Mouse (Mus musculus) heart, embryonic 16.5 days (tissue): Measurements from ENCODE around the gene Tnfaip8l1. TPM values are rescaled to one million over a fixed set of nuclear protein-coding genes. Genes with fewer than 3 reads are reported as not detected.

ENCODE experiments used
- ATAC-seq: fragments of 200-750 bp; cut with Nextera tagmentation; replicated peaks from 2 replicates; pipeline ENCODE4 v1.8.0; 2017; ENCODE audit warnings: moderate number of reproducible peaks; ENCODE audit not compliant: insufficient read depth, low FRiP score; ENCODE audit errors: extremely low read depth
- H3K27ac ChIP-seq: fragments of 300-500 bp; sonication (generic); 2 replicates; pipeline ENCODE4 v1.5.1; 2014; ENCODE audit warnings: mild to moderate bottlenecking, low read length, control low read depth, moderate library complexity
- H3K27me3 ChIP-seq: fragments of 300-500 bp; sonication (generic); 2 replicates; pipeline ENCODE4 v1.6.1; 2014; ENCODE audit warnings: low read length, mixed read lengths; ENCODE audit not compliant: control insufficient read depth, insufficient read depth
- H3K36me3 ChIP-seq: fragments of 300-500 bp; sonication (generic); 2 replicates; pipeline ENCODE4 v1.6.1; 2014; ENCODE audit not compliant: control insufficient read depth, insufficient read depth
- H3K4me1 ChIP-seq: fragments of 300-500 bp; sonication (generic); 2 replicates; pipeline ENCODE4 v1.6.1; 2014; ENCODE audit warnings: low read length, mixed read lengths; ENCODE audit not compliant: control insufficient read depth, insufficient read depth
- H3K4me2 ChIP-seq: fragments of 300-500 bp; sonication (generic); 2 replicates; pipeline ENCODE4 v1.6.1; 2014; ENCODE audit warnings: low read depth, mild to moderate bottlenecking, control low read depth, low read length
- H3K4me3 ChIP-seq: fragments of 300-500 bp; sonication (generic); 2 replicates; pipeline ENCODE4 v1.5.1; 2014; ENCODE audit warnings: mild to moderate bottlenecking, control low read depth, low read length
- H3K9ac ChIP-seq: fragments of 300-500 bp; sonication (generic); 2 replicates; pipeline ENCODE4 v1.6.1; 2014; ENCODE audit warnings: low read length, control low read depth
- H3K9me3 ChIP-seq: fragments of 300-500 bp; sonication (generic); replicated peaks from 2 replicates; pipeline ENCODE4 v1.6.1; 2016; ENCODE audit warnings: low read length; ENCODE audit not compliant: control insufficient read depth
- WGBS: fragments of 180-500 bp; shearing (Covaris S2); extraction: QIAGEN DNeasy Blood & Tissue Kit; methylation state at CpG from one replicate; pipeline ENCODE4 v1.1.7; 2014; 5-methylcytosine and 5-hydroxymethylcytosine counted together
- polyA plus RNA-seq: library from polyadenylated mRNA; unstranded; fragments of >200 nt; fragmentation: Nextera tagmentation; extraction: Ambion mirVana; gene quantifications from 2 replicates; pipeline ENCODE4 v1.2.1, GENCODE M21; 2015

The Tnfaip8l1 gene
- polyA plus RNA-seq, 1 experiment from 2014 or later, result 9.0 TPM

DNA sequence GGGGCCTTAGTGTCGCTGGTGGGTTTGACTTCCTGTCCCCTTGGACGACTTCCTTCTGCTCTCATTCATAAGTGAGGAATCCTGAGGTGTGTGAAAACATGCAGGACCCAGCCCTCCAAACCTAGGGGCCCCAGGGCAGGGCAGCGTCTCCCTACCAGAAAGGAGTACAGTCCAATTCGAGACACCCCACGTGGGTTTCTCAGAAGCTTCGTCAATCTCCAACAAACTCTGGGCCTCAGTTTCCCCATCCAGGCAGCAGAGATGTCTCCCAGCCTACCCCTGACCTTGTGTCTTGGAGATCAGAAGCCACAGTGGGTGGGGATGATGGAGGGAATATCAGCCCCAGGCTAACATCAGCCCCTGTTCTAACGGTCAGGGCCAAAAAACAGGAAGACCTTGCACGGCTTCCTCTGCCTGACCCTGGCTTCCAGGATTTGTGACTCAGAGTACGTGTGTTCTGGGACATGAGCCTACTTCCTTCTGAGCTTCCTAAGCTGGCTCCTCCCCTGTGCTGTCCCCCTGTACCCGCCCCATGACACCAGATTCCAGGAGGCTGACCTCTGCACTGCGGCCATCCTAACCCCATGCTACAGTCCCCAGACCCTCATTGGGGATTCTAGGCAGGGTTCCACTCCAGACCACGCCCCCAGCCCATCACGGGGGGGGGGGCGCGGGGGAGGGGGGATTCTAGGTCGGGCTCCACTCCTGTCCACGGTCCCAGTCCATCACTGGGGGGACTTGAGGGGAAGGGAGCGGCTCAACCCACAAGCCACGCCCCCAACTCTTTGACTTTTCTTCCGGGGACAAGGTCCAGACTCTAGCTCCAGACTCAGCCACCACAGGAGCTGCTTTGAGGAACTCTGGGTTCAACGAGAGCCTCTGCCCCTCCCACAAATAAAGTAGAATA is 28.6 kb upstream of the Tnfaip8l1 start:
- Histone ChIP-seq H3K27ac (peak overlapping the region; percentile 86), H3K4me3 (peak overlapping the region; percentile 46), H3K4me2 (peak overlapping the region; percentile 70), H3K9me3 (peaks cover 7% of the 10 kb centered on the region; the same call in 1 of the 2 replicates), H3K36me3 (peaks cover 2% of the 10 kb centered on the region; the same call in 1 of the 2 replicates), H3K27me3 (peaks cover 10% of the 10 kb centered on the region), H3K4me1 (peaks cover 11% of the 10 kb centered on the region), H3K9ac (peak overlapping the region; percentile 54)
- ATAC-seq, result peak; percentile 74
- 16% methylated on average over 21 of the region's 21 CpGs for WGBS

DNA sequence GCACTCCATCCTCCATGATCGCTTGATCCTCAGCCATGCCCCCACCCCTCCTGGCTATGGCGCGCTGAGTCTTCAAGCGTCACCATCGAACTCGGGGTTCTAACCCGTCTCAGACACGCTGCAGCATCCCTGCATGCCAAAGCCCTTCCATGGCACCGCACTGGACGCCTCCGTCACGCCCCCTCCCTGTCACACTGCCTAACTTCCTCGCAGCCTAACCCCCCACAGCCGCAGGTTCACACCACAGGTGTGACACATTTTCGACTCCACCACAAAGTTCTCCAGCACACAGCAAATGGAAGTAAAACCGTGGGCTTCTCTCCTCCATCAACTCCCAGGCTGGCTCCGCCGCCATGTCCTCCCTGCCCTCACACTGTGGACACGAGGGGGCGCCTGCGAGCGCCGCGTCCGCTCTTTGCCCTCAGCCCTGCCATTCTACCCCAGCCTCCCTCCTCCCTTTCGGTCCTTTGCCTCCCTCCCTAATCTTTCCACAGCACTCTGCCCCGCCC is 27.8 kb upstream of the Tnfaip8l1 start:
- H3K9ac ChIP-seq, result peak overlapping the region; percentile 54; the same call in 1 of the 2 replicates
- H3K27me3 ChIP-seq, result peaks cover 18% of the 10 kb centered on the region
- peak overlapping the region; percentile 46 for H3K4me3 ChIP-seq
- 3% methylated on average over 27 of the region's 27 CpGs for WGBS
- peak overlapping the region; percentile 70 for H3K4me2 ChIP-seq
- peak overlapping the region; percentile 71 for H3K27ac ChIP-seq
- H3K36me3 ChIP-seq, result peaks cover 2% of the 10 kb centered on the region; the same call in 1 of the 2 replicates
- peaks cover 13% of the 10 kb centered on the region for H3K4me1 ChIP-seq
- peak; percentile 26; the same call in 1 of the 2 replicates for ATAC-seq
- peaks cover 7% of the 10 kb centered on the region; the same call in 1 of the 2 replicates for H3K9me3 ChIP-seq

DNA sequence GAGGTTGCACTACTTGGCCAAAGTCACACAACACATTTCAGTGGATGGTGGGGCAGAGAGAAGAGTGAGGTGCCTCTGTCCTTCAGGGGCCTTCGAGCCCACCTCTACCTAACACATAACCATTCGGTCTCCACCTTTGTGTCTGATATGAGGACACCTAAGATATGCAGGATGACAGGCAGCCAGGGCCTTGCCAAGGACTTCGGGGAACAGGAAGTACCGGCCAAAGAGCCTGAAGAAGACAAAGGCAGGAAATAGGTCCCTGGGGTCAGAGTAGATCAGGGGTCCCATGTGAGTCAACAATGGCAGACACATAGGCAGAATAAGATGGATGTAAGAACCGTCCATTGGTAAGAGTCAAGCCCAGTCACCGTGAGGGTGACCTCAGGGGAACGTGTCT is 25.7 kb upstream of the Tnfaip8l1 start:
- Histone ChIP-seq H3K27me3 (peaks cover 37% of the 10 kb centered on the region), H3K4me1 (peaks cover 14% of the 10 kb centered on the region), H3K4me3 (no peak overlapping the region), H3K36me3 (no peaks in the 10 kb centered on the region), H3K27ac (no peak overlapping the region), H3K9ac (no peak overlapping the region), H3K4me2 (no peak overlapping the region), H3K9me3 (no peaks in the 10 kb centered on the region)
- ATAC-seq, result no peak
- WGBS, result 70% methylated on average over 7 of the region's 7 CpGs

GRCm38 (mm10) chr17:56137839-56138613 is 24.3 kb upstream of the Tnfaip8l1 start:
- Histone ChIP-seq H3K4me1 (peaks cover 14% of the 10 kb centered on the region), H3K27me3 (peaks cover 50% of the 10 kb centered on the region), H3K9me3 (no peaks in the 10 kb centered on the region), H3K4me2 (no peak overlapping the region), H3K27ac (no peak overlapping the region), H3K4me3 (no peak overlapping the region), H3K9ac (no peak overlapping the region), H3K36me3 (no peaks in the 10 kb centered on the region)
- ATAC-seq, result no peak
- 21% methylated on average over 25 of the region's 25 CpGs for WGBS

DNA sequence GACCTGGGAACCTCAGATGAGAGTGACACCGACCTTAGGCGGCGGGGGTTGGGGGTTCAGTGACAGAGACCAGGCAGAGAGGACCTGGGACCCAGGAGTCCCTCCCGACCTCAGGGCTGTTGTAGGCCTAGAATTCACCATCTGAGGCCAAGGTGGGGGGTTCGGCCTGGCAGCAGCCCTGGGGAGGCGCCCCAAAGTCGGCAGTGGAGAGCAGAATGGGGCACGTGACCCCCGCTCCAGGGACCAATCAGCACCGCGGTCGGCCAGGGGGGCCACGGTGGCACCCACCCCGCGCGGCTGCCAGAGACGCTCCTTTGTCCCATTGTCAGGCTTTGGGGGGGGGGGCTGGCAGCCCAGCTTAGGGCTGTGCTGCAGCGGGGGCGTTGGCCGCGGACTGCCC is 22.9 kb upstream of the Tnfaip8l1 start:
- Histone ChIP-seq H3K4me1 (peaks cover 9% of the 10 kb centered on the region), H3K27me3 (peaks cover 60% of the 10 kb centered on the region), H3K9ac (peak overlapping the region; percentile 40; the same call in 1 of the 2 replicates), H3K36me3 (no peaks in the 10 kb centered on the region), H3K4me2 (peak overlapping the region; percentile 98), H3K9me3 (no peaks in the 10 kb centered on the region), H3K27ac (no peak overlapping the region), H3K4me3 (peak overlapping the region; percentile 70)
- WGBS, result 17% methylated on average over 15 of the region's 21 CpGs
- ATAC-seq, result no peak

GRCm38 (mm10) chr17:56139858-56140595 is 22.2 kb upstream of the Tnfaip8l1 start, which contains the start of gene Sema6b:
TSS of gene Sema6b (minus strand) at chr17:56140343.
- Histone ChIP-seq H3K4me1 (peaks cover 3% of the 10 kb centered on the region), H3K4me2 (peak within 1 kb of the TSS; percentile 98), H3K4me3 (peak within 1 kb of the TSS; percentile 70), H3K27ac (no peak within 1 kb of the TSS), H3K9ac (peak within 1 kb of the TSS; percentile 61), H3K36me3 (no peaks in the 10 kb centered on the region), H3K9me3 (no peaks in the 10 kb centered on the region), H3K27me3 (peaks cover 66% of the 10 kb centered on the region)
- ATAC-seq, result peak; percentile 30; the same call in 1 of the 2 replicates
- 1% methylated on average over 78 of the region's 79 CpGs for WGBS

DNA sequence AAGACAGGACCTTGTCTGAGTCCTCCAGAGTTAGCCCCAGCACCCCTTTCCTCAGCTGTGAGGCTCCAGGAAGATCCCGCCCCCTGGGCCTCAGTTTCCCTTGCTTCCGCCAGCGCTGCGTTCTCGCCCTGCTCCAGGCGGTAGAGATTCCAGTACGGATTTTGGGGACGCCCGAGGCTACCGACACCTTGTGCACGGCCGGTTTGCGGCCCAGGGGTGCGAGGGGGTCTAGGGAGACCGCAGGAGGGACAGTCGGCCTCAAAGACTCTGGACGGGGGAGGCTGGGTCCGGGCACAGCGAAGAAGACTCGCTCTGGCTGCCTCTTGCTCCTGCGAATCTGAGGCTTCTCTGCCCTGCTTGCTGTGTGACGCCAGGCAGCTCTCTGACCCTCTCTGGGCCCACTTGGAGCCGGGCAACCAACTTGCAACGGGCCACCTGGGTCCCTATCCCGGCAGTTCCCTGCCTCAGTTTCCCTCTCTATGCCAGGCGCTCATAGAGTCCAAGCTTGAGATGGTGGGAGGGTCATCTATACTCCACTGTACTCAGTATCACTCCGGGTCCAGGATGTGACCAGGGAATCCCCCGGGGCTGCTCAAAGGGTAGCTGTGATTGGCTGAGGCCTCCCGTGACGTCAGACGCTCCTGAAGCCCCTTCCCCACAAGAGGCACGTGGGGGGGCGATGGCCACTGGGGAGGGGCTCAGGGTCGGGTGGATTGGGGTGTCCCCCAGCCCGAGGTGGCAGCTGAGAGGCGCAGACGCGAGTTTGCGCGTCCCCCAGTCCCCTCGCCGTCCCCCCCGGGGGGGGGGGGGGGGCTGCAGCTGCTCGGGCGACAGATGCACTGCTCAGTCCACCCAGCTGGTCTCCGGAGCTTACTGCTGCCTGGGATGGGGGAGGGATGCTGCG is 20.3 kb upstream of the Tnfaip8l1 start:
- Histone ChIP-seq H3K4me1 (peaks cover 3% of the 10 kb centered on the region), H3K4me3 (peak overlapping the region; percentile 47), H3K36me3 (no peaks in the 10 kb centered on the region), H3K27me3 (peaks cover 79% of the 10 kb centered on the region), H3K9me3 (no peaks in the 10 kb centered on the region), H3K9ac (peak overlapping the region; percentile 58), H3K4me2 (peak overlapping the region; percentile 66), H3K27ac (no peak overlapping the region)
- WGBS, result under 1% methylated on average over 47 of the region's 47 CpGs
- ATAC-seq, result no peak
